Mouse (Mus musculus): ENCODE measurements at regions not wholly inside any gene's neighbourhood (a gene's known extent, or its start where the extent isn't known, plus 50 kb on each side); places are given as distances from the start of the nearest gene placed in this dataset.

DNA sequence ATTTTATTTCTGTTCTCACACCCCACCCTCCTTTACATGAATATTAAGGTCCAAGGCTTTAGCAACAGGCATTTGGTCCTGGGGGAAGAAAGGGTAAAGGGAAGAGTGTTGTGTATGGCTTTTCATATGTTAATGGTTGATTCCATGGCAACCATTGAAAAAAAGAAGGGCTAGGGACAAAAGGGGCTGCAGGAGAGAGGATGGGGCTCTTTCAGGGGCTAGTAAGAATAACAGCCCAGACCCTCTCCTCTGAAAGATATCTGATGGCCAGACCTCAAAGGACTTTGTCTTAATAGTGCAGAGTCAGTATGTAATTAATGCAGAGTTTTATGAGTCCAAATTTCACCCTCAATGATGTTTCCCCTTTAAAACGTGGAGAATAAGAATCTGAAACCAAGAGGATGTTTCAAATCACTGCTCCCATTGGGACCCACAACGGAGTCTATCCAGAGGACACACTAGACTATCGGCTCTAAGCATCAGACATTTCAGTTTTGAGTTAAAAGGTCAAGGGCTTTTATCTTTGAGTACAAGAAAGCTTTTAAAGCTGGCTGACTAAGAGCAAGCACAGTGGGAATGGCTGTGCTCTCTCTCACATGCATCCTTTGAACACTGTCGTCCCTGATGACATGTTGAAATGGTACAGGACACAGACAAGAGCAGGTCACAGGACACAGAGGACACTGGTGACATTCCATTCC, 239.4 kb upstream of the Marcks start:
- in situ Hi-C loops (cut with MboI, MseI) = no loop called here

- in situ Hi-C loops (cut with MboI, MseI) = no loop called here
These were observed 238.7 kb upstream of the Marcks start for GRCm38 (mm10) chr10:37377258-37378001.

- in situ Hi-C loops (cut with MboI, MseI) = no loop called here
These were observed 237.5 kb upstream of the Marcks start for GRCm38 (mm10) chr10:37376172-37376571.

DNA sequence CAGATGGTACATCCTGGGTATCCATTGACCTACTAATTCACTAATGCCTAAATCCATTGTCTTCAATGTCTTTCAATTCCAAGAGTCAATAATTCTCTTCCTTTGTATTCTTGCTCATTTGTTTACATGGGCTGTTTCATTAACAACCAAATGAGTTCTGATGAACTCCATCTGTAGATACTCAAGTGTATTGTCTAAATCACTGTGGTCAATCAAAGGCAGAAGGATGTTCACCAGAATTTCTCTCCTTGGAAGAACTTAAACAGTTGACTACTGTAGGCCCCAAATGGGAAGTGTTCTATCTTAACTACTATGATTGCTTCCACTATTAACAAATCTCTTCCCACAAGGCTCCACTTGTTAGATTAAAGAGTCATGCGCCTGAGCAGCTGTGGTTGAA, 236.9 kb upstream of the Marcks start:
- in situ Hi-C loops (cut with MboI, MseI) = no loop called here

DNA sequence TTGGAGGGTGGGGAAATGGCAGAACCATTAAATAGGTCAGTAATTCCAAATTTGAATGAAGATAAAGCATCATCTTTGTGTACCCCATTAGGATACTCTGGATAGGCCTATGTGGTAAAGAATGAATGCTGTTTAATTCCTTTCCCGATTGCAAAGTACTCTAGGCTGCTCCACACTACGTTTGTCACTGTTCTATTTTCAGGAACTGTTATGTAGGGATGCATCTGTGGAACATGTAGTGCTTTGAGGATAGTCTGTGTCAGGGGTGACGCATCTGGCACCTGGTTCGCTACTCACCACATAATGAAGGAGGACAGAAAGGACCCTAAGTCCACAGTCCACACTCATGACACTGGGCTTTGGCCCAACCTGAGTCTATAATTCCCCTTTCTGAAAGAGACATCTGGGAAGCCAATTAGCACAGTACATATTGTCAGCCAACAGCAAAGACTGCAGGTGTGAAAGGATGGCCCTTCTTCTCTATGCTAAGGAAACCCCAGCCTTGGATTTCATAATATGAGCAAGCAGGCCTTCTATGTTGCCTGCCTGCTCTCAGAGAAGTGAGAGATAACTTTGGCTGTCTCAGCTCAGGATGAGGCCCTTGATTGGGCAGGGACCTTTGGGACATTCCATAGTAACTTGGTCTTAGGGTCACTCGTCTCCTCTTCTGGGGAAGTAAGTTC, 230.4 kb upstream of the Marcks start:
- in situ Hi-C loops (cut with MboI, MseI) = no loop called here

DNA sequence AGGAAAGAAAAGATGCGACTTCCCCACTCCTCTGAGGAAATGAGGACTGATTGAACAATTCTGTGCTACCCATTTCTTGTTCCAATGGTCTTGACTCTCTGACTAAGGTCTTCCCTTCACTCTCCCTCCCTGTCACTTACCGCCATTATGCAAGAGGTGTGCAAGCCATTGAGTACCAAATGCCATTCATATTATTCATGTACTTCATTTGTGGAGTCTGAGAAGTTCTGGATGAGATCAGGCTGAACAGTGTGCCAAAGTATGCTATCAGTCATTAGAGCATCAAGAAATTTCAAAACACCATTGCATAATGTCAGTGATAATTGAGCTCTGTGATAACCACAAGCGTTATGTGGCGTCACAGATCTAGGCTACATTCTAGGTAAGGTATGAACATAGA, 229.1 kb upstream of the Marcks start:
- in situ Hi-C loops (cut with MboI, MseI) = no loop called here

GRCm38 (mm10) chr10:37364506-37364905, 225.8 kb upstream of the Marcks start:
- in situ Hi-C loops (cut with MboI, MseI) = no loop called here

GRCm38 (mm10) chr10:37360985-37361384, 222.3 kb upstream of the Marcks start:
- in situ Hi-C loops (cut with MboI, MseI) = no loop called here

DNA sequence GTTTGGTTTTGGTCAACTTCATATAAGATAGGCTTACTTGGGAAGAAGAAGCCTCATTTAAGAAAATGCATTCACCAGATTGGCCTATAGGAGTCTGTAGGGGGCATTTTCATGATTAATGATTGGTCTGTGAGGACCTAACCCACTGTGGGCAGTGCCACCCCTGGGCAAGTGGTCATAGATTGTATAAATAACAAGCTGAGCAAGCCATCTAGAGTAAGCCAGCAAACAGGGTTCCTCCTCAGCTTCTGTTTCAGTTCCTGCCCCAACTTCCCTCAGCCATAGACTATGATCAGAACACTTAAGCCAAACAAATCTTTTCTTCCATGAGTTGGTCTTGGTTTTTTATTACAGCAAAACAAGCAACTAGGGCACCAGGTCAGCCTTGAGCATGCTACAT, 220.2 kb upstream of the Marcks start:
- in situ Hi-C loops (cut with MboI, MseI) = no loop called here

- in situ Hi-C loops (cut with MboI, MseI) = no loop called here
These were observed 219.6 kb upstream of the Marcks start for GRCm38 (mm10) chr10:37358334-37358733.

DNA sequence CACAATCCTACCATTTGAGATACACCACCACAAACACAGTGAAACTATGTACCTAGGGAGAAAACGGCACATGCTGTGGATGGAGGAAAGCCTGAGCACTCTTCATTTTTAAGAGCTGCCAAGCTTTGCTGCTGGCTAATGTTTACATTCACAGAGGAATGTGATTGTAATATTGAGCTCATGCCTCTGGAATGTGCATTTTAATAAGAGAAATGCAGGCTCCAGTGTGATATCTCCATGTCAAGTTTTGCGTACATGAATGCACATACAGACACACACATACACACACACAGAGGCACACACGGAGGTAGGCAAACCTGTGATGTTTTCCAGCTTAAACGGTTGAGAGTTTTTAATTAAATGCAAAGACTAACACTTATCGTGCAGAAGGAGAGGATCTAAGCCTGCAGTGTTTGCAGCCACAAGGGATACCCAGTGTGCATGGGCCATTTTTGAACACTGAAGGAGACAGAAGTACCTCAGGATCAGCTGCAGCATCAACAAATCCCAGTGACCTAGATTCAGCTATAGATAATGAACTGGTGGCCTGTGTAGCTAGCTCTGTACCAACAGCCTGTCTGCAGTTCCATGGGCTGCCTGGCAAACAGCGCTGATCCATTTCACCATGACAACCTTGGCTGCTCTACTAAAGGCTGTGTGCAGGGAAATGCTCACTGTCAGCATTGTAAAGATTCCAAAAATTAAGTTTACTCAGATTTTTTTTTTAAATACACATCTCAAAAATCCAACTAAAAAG, 218.8 kb upstream of the Marcks start:
- in situ Hi-C loops (cut with MboI, MseI) = no loop called here

- in situ Hi-C loops (cut with MboI, MseI) = no loop called here
These were observed 210.5 kb upstream of the Marcks start for GRCm38 (mm10) chr10:37349261-37349660.

- in situ Hi-C loops (cut with MboI, MseI) = no loop called here
These were observed 209.7 kb upstream of the Marcks start for GRCm38 (mm10) chr10:37348416-37348815.

- in situ Hi-C loops (cut with MboI, MseI) = no loop called here
These were observed 208.9 kb upstream of the Marcks start for GRCm38 (mm10) chr10:37347661-37348060.

DNA sequence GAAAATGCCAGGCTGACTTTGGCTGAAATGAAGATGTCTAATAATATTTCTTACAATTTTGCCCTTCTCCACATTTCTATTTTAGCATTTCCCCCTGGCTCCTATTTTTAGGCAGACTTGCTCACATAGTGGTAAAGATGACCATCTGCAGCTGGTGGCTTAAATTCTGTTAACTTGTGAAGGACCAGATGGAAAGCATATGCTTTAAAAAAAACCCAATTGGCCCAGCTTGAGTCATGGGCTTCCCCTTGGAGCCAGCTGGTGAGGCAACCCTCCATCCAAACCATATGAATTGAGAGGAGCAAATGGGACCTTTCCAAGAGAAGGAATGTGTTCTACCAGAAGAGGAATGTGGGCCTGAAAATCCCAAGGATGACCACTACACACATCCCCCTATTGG, 204.0 kb upstream of the Marcks start:
- in situ Hi-C loops (cut with MboI, MseI) = no loop called here

DNA sequence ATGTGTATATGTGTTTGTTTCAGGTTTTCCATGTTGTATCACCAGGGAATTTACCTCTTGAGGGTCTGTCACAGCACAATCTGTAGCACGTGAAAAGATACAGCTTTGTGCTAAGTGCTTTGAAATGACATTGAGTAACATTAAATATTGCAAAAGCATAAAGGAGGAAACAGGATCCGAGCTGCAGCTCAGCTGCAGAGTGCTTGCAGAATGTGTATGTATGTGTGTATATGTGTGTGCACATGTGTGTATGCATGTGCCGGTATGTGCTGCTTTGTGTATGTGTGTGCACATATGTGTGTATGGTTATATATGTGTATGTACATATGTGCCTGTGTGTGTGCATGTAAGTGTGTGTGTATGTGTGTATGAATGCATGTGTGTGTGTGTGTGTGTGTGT, 200.9 kb upstream of the Marcks start:
- in situ Hi-C loops (cut with MboI, MseI) = loop anchor here (5.0 kb wide), 1 partner anchor 202 kb away; the partner anchor contains the start of gene Marcks

GRCm38 (mm10) chr10:37338073-37338912, 199.6 kb upstream of the Marcks start:
- in situ Hi-C loops (cut with MboI, MseI) = loop anchor here (5.0 kb wide), 1 partner anchor 201 kb away; the partner anchor contains the start of gene Marcks

- in situ Hi-C loops (cut with MboI, MseI) = loop anchor here (5.0 kb wide), 1 partner anchor 200 kb away; the partner anchor contains the start of gene Marcks
These were observed 198.5 kb upstream of the Marcks start for GRCm38 (mm10) chr10:37337172-37337620.

- in situ Hi-C loops (cut with MboI, MseI) = loop anchor here (5.0 kb wide), 1 partner anchor 198 kb away; the partner anchor contains the start of gene Marcks
These were observed 196.4 kb upstream of the Marcks start for GRCm38 (mm10) chr10:37335148-37335547.

DNA sequence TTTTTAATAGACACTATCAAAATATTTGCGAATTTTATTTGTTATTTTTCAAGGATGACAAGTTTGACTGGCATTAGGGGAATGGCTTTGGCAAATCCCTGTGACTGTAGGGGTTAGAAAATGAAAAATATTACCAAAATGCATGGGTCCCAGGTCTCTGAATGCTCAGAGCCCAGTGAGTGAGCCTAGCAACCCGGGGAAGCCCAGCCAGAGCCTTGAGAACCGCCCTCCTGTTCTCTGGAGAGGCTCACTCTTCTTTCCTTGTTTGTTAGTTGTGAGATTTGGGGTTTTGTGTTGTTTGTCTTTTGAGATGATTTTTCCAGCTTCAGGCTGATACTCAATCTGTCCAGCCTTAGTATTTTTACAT, 187.4 kb upstream of the Marcks start:
- in situ Hi-C loops (cut with MboI, MseI) = no loop called here

Measured in regulatory T cell (primary cell).